Mouse (Mus musculus): ENCODE data around the gene Gja5.

Gene Gja5

DNA sequence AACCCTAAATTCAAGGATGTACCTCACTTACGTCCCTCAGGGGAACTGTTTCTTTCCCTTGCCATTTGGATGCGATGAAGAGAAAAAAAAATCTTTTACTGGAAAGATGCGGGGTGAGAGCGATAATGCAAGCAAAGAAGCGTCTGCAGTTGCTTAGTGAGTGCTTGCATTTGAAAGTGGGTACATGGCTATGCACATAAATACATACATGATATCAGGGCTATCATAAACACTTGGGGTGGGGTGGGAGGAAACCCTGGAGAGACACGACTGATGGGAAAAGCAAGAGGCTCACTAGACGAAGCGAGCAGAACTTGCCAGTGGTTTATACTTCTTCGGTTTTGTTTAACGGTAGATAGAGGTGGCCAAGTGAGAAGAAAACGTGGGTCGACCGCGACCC is at the start of gene Gja5:
Gene Gja5 (plus strand): TSS at position 301 of the 400 bp plus-strand sequence.
- no peak for DNase-seq

DNA sequence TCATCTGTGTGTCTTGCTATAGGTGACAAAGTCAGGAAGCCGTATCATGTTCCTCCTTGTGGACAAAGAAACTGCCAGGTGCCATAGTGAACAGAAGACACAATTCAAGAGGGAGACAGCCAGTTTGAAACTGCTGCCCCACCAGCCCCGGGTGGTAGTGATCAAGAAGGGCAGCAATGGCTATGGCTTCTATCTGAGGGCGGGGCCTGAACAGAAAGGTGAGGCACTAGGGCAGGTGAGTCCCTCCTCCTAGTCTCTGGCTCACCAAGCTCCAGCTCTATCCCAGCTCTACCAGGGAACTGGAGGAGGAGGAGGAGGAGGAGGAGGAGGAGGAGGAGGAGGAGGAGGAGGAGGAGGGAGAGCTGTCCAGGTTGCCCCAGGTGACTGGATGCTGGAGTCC is 48.7 kb upstream of the Gja5 start:
- DNase-seq = no peak

DNA sequence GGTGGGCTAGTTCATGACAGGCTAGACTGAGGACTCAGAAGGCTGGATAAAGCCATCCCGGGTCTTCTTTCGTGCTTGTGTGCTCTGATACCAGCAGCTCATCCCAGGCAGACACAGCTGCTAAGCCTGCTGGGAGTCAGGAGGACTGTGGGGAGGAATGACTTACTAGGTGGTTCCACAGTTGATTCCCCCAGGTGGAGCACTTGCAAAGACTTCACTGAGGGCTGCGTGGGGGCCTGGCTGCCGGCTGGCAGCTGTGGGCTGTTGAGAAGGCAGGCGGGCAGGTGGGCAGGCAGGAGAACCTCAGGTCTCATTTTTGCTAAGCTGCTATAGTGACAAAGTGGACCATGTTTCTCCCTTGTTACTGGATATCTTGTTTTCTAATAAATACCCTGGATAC is 44.0 kb upstream of the Gja5 start:
- DNase-seq = no peak

DNA sequence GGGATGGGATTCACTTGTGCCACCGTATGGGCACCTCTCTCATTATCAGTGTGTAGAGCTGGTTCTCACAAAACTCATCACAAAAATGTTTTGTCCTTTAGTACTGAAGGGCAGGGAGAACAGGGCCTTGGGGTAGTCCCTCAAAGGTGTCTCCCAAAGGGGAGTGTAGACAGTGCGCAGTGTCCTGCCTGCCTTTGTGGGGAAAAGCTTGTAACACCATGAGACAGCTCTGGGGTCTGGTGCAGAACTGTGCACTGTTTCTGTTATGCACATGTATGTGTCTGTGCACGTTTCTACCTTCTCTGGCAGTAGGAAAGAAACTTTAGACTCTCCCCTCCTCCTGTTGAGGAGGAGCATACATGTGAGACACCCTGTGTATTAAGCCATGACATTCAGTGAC is 36.6 kb upstream of the Gja5 start:
- no peak for DNase-seq

DNA sequence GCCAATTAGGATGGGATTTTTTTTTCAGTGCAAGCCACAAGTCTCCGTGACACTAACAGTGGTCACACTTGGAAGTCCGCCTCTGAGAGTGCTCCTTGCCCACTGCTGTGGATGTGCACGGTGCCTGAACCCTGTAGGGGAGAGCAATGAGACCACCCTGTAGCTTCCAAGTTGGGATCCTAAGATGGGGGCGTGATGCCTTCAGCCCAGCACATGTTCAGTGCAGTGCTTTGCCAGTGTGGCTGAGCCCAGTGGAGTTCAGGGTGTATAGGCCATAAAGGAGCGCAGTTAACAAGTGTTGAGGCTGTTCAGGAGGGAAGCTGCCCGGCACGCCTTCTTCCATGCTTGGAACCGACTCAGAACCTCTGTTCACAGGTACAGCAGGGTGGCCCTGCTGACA is 35.9 kb upstream of the Gja5 start:
- DNase-seq = no peak

DNA sequence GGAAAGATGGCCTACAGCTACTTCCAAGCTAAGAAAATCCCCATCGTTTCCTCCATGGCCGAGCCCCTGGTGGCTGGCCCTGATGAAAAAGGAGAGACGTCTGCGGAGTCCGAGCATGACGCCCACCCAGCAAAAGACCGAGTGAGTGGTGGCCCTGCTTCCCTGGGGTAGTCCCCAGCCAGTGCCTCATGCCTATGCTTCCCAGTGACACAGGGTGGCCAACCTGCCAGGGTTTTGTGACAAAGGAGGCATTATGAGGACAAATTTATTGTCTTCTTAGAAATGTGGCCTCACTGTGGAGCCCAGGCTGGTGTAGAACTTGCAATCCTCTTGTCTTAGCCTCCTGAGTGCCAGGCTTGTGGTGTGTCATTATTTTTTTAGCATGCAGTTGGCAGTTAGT is 35.4 kb upstream of the Gja5 start:
- no peak for DNase-seq

DNA sequence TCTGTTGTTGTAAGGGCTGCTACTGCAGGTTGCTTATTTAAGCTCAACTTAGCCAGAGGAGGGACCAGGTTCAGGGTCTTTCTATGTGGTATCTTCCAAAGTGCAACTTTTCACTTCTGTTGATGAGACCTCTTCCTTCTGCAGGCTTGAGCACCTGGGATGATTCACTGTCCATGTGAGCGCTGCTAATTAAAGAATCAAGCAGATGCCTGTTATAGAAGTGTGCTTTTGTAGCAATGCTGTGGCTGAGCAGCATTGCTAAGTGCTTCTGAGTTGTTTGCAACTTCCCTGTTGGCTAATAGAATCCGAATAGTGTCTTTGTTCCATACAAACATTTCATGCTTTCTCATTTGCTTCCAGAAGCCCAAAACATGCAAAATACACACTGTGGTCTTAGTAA is 34.2 kb upstream of the Gja5 start:
- no peak for DNase-seq

DNA sequence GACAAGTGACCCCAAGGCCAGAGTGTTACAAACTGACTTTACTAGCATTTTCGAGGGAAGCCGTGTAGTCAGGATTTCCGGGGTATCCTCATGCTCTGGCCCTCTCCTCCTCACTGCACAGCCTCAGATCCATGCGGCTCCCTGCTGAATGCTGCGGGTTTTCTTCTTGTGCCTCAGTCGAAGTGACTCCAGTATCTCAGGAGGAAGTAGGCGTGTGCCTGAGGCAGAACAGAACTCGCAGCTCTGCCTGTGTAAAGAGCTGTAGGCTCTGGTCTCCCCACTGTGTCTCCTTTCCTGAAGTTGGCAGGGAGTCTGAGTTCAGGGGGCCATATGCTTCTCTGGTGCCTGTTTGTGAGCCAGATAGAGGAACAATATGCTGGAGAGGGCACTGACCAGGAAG is 33.4 kb upstream of the Gja5 start:
- no peak for DNase-seq

- DNase-seq = no peak
Measured at GRCm38 (mm10) chr3:96872501-96872900, 32.0 kb upstream of the Gja5 start.

DNA sequence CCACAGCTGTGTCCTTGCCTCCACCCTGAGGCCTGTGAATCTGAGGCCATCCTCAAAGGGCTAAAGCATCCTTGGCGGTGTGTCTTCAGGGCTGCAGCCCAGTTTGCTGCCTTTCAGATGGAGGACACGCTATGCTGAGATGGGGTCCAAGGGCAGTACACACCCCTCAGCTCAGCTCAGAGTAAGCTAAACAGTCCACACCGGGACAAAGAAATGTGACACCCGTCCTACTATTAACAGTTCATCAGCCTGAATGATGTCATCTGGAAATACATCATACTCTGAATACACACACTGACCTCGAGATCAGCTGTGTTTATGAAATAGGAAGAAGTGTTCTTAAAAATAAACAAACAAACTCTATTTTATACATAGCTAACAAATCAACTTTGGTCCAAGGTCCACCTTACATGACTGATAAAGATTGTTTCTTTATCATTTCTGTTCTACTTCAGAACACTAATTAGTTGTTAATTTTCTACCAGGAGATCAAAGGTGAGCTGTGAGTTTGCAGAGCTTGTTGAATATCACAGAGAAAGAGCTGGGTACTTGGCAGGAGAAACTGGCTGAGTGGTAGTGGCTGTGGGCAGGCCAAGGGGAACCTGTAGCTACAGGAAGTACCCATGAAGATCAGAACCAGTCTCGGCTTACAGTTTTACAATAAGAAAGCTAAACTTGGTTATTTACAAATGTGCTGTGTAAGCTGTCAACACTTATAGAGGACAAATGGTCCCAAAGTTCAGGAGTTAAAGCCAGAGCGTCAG is 29.5 kb upstream of the Gja5 start:
- DNase-seq = no peak

GRCm38 (mm10) chr3:96879536-96879935 is 25.0 kb upstream of the Gja5 start:
- no peak for DNase-seq

DNA sequence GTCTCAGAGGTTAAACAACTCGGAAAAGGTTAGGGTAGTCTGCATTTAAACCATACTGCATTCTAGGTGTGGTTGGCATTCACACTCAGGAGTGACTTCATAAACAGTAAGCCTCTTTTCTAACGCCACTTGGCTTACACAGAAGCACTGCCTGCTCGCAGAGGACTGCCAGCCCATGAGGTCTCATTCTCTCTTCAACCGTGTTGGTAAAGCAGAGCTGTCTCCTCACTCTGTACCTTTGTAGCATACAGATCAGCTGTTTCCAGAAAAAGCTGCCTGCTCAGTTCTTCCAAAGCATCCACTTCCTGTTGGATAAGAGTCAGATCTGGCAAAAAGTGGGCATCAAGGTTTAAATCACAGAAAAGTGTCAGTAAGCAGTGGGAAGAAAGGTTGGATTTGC is 24.1 kb upstream of the Gja5 start:
- no peak for DNase-seq

GRCm38 (mm10) chr3:96881557-96881956 is 22.9 kb upstream of the Gja5 start:
- no peak for DNase-seq

- no peak for DNase-seq
Measured at GRCm38 (mm10) chr3:96882061-96882849, 22.2 kb upstream of the Gja5 start.

DNA sequence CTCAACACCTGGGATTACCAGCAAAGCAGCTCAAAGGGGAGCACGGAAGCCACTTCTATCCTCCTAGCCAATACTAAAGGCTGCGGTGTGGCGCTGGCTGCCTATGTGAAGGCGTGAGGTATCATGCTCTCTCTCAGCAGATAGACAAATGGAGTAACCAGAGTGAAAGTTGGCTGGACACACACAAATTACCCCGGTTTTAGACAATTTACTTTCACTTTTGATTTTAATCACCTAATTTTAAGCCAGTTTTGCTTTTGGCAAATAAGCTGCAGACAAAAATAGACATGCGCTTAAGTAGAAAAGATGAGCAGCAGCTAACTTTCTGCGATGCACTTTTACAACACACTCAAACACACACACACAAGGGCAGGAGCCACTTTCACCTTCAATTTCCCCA is 20.8 kb upstream of the Gja5 start:
- DNase-seq = no peak

- no peak for DNase-seq
Measured at GRCm38 (mm10) chr3:96902336-96902999, 2.0 kb upstream of the Gja5 start.

DNA sequence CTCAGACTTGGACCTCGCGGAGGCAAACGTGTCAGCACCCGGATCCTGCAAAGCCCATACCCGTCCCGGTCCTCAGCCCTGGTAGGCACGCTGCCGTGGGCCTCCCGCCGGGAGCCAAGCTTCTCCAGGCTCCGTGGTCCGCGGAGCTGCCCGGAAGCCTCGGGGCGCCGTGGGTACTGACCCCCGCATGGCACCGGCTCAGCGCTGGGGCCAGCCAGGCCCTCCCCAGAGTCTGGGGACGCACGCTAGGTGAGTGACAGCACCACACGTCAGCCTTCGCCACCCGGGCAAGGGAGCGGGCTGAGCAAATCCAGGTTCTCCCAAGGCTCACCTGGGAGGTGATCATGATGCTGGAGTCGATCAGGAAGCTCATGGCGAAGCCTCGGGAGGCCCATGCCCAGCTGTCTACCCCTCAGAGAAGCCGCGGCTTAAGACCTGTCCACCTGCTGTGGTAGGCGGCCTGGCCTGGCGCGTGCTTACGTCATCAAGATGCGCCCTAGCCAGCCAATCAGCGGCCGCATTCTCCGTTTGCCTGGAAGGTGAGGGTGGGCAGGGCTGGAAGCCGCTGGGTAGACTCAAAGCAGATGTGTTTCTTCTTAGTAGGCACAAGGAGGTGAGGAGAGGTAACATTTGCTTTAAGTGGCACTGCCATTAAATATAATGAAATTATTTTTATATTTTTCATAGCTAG is 503 bp downstream of the Gja5 start, which contains the start of gene Gpr89:
Gene Gpr89 (minus strand): TSS at position 496 of the 691 bp plus-strand sequence.
- peak; percentile 98 for DNase-seq

- no peak for DNase-seq
Measured at GRCm38 (mm10) chr3:96905592-96905991, 1.1 kb downstream of the Gja5 start.

DNA sequence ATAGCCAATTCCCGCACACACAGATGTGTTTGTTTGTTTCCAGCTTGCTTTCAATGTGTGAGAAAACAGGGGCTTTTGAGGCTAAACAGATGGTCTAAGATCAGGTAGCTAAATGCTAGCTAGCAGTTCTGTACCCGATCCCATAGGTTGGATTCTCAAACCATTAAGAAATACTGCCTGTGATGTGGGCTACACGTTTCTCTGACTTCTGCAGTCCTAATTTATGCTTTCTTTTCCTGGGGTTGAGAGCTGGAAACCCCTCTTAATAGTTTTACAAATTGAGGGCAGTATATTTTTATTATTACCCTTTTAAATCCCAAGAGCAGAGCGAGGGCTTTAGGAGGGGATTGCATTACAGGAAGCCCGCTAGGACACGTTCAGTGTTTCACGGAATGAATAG is 16.5 kb downstream of the Gja5 start:
- DNase-seq = no peak

GRCm38 (mm10) chr3:96924631-96925030 is 20.1 kb downstream of the Gja5 start:
- DNase-seq = no peak

DNA sequence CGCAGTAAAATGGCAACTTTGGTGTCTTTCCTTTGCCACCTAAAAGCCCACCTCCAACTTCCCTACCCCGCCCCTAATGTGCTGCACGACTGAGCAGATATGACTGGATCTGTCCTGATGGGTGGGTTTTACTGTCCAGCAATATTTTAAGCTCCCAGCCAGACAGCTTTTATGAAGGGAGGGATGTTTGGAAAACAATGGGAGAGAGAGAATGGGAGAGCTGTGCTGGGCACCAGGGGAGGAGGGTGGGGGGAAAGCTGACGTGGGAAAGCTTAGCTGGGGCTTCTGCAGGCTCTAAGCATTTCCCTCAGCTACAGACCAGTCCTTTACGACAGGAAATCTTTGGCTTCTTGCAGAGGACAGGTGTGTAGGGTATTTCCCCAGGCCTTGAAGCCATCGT is 21.4 kb downstream of the Gja5 start, which contains the start of gene Gja8:
Gene Gja8 (minus strand): TSS at position 101 of the 400 bp plus-strand sequence.
- no peak for DNase-seq

- no peak for DNase-seq
Measured at GRCm38 (mm10) chr3:96931261-96931681, 26.8 kb downstream of the Gja5 start.

DNA sequence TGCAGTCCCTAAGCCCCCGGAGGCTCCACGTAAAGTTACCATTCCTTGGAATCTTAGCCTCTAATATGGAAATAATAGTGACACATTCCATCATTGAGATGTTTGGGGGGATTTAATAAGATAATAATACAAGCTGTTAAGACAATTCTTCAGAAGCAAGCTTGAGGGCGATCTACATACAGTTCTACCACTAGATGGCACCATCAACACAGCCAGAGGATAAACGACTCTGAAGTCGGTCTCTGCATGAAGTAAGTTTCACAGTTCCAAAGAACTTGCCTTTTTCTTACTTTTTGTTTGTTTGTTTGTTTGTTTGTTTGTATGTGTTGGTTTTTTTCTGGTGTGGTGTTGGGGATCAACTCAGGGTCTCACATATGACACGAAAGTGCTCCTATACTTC is 31.7 kb downstream of the Gja5 start:
- peak in 1 of 2 experiments; percentile 43 for DNase-seq

Data from cerebellum, postnatal 25 days (tissue).